8 mouse cellular contexts compared by ENCODE assay signal in the genomic region with DNA sequence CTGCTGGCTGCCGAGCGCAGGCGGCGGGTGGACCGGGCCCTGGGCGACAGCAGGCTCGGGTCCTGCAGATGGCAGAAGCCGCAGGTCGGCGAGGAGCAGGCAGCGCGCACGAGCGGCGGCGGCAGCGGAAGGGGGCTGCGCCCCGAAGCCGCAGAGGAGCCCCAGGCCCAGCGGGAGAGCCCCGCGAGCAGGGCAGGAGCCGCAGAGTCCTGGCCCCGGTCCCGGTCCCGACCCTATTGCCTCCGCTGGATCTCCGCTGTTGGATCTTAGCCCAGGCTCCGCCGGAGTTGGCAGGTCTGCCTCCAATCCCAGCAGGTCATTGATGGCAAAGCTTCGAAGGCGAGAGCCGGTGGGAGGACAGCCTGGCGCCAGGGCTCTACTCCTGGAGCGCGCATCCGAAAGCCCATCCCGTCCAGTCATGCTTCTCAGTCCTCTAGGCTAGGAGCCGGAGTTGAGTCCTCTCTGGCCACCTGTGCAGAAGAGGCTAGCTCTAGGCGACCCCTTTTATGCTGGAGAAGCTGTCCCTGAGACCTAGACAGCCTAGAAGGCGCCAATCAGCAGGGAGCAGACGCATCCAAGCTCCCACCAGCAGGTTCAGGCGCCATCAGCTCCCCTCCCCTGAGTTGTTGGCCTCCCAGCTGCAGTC. TPM values are rescaled to one million over a fixed set of nuclear protein-coding genes. Genes with fewer than 3 reads are reported as not detected.
DNase-seq lines count a peak whose midpoint lies in the region; ATAC-seq lines count a peak whose summit lies in the region.

No protein-coding gene starts in this region.

- H3K27ac ChIP-seq in embryonic facial prominence, embryonic 12.5 days, result no peak overlapping the region
- no peak overlapping the region for H3K27ac ChIP-seq in midbrain, embryonic 14.5 days (replicated peaks; ENCODE audit: low read depth, low read length)

- peaks cover 75% of the 10 kb centered on the region for H3K27me3 ChIP-seq in embryonic facial prominence, embryonic 12.5 days
- peaks cover 51% of the 10 kb centered on the region for H3K27me3 ChIP-seq in midbrain, embryonic 14.5 days (ENCODE audit: control insufficient read depth, insufficient read depth, low read length)

- peak; percentile 33 for DNase-seq in gastrocnemius, postnatal 10 days
- no peak for DNase-seq in gastrocnemius, postnatal 25 days
- peak; percentile 53 for DNase-seq in R1 (ENCODE audit: low read depth, low spot score)
- peak; percentile 71 to 81 for DNase-seq in heart, postnatal 10 days
- peak; percentile 35 for DNase-seq in kidney, postnatal 14 days
- peak; percentile 66 for DNase-seq in midbrain, embryonic 14.5 days
- DNase-seq in B cell, adult 2 months, result no peak

- peaks cover 6% of the 10 kb centered on the region for H3K4me1 ChIP-seq in embryonic facial prominence, embryonic 12.5 days
- H3K4me1 ChIP-seq in midbrain, embryonic 14.5 days (ENCODE audit: control insufficient read depth, insufficient read depth, low read length), result 0 out of 2 replicates have a peak, but pooled peaks cover 11% of the 10 kb centered on the region

- peak overlapping the region; percentile 37 for H3K4me3 ChIP-seq in embryonic facial prominence, embryonic 12.5 days
- peak overlapping the region; percentile 35 for H3K4me3 ChIP-seq in midbrain, embryonic 14.5 days (replicated peaks; ENCODE audit: low read depth, low read length)

- no peaks in the 10 kb centered on the region for H3K9me3 ChIP-seq in embryonic facial prominence, embryonic 12.5 days
- H3K9me3 ChIP-seq in midbrain, embryonic 14.5 days (ENCODE audit: control insufficient read depth, low read length), result no peaks in the 10 kb centered on the region

- WGBS in embryonic facial prominence, embryonic 12.5 days, result under 1% methylated on average over 44 of the region's 44 CpGs
- 1% methylated on average over 44 of the region's 44 CpGs for whole genome bisulfite sequencing in midbrain, embryonic 14.5 days

- peak overlapping the region; percentile 63 for H3K4me2 ChIP-seq in embryonic facial prominence, embryonic 12.5 days (replicated peaks)
- H3K4me2 ChIP-seq in midbrain, embryonic 14.5 days (ENCODE audit: low read length), result peak overlapping the region; percentile 66

- H3K36me3 ChIP-seq in embryonic facial prominence, embryonic 12.5 days, result no peaks in the 10 kb centered on the region
- H3K36me3 ChIP-seq in midbrain, embryonic 14.5 days (ENCODE audit: control insufficient read depth, insufficient read depth, low read length), result no peaks in the 10 kb centered on the region

- ATAC-seq in embryonic facial prominence, embryonic 12.5 days (ENCODE audit: insufficient number of reproducible peaks, insufficient read depth, low FRiP score, low TSS enrichment), result 0 out of 2 replicates have a peak, but pooled peaks have one; percentile 44
- 0 out of 2 replicates have a peak, but pooled peaks have one; percentile 22 for ATAC-seq in midbrain, embryonic 14.5 days (ENCODE audit: low FRiP score, low TSS enrichment)

- peak overlapping the region; percentile 33; the same call in 1 of the 2 replicates for H3K9ac ChIP-seq in embryonic facial prominence, embryonic 12.5 days
- peak overlapping the region; percentile 38 for H3K9ac ChIP-seq in midbrain, embryonic 14.5 days (replicated peaks; ENCODE audit: low read length)

- intact Hi-C loops in heart, postnatal 10 days (cut with DNase I), result no loop called here

RNA-seq across cellular contexts. Expression of a gene that starts 0.5 kb away (rescaled TPM):
- not detected for total RNA-seq in gastrocnemius, postnatal 10 days (2021)
- total RNA-seq in gastrocnemius, postnatal 25 days (2021), result not detected
- not detected in 2 replicates for polyA plus RNA-seq in embryonic facial prominence, embryonic 12.5 days (2016; fragmentation: Nextera tagmentation; extraction: Ambion mirVana)
- total RNA-seq in heart, postnatal 10 days (2021), result not detected
- polyA plus RNA-seq in midbrain, embryonic 14.5 days (2014; fragmentation: Nextera tagmentation; extraction: Ambion mirVana), result not detected in 2 replicates

RNA-seq across cellular contexts. Expression of a gene that starts 20.4 kb away (rescaled TPM):
- total RNA-seq in gastrocnemius, postnatal 10 days (2021), result 10 to 100 TPM; 18.0 to 22.1 TPM
- total RNA-seq in gastrocnemius, postnatal 25 days (2021), result 10 to 100 TPM in 1 of 2 experiments, 1 to 10 TPM in 1; 6.8 to 16.6 TPM
- polyA plus RNA-seq in embryonic facial prominence, embryonic 12.5 days (2016; fragmentation: Nextera tagmentation; extraction: Ambion mirVana), result 7.7 and 9.4 TPM in 2 replicates
- total RNA-seq in heart, postnatal 10 days (2021), result 10 to 100 TPM; 66.8 to 68.2 TPM
- 15.2 and 19.9 TPM in 2 replicates for polyA plus RNA-seq in midbrain, embryonic 14.5 days (2014; fragmentation: Nextera tagmentation; extraction: Ambion mirVana)

Comparison
In these comparisons a context has a peak if more than half of its experiments do, and no peak if none do; other contexts are left out.
1. DNase-seq: peak in gastrocnemius, postnatal 10 days (single experiment), R1 (single experiment), heart, postnatal 10 days (2 of 2), kidney, postnatal 14 days (single experiment) and midbrain, embryonic 14.5 days (single experiment); none in gastrocnemius, postnatal 25 days (single experiment) and B cell, adult 2 months (0 of 2).